Comparison of ENCODE assay signal across 8 mouse cellular contexts in the genomic region with DNA sequence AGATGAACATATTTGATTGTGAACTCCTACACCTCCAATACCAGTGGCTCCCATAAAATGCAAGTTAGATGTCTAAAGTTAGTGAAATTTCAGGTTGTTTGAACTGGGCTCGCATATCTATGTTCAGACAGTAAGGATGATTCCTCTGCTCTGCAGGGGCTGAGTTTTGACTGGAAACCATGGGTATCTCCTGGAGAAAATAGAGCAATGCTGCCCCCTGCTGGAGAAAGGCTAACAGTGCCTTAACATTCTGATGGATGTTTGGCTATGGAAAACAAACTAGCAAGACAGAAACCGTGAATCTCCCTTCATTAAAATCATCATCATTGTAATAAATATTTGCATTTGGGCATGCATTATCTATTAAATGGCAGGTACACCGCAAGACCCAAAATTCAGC.
DNase-seq lines count a peak whose midpoint lies in the region; ATAC-seq lines count a peak whose summit lies in the region.
"Had no signal": no experiment of that assay in that cellular context is flagged by ENCODE, and none has a peak within 500 bp of the region (broad histone marks: within the 10 kb centered on the region; RNA-seq: fewer than 3 reads in every experiment).

No protein-coding gene starts in this region.

- DNase-seq in R1 (ENCODE audit: low read depth, low spot score), result peak; percentile 67
- peak; percentile 59 for DNase-seq in cerebellum, adult 11-12 months
- DNase-seq in left cerebral cortex, postnatal 25 days (ENCODE audit: low spot score in 2 of 2), result peak; percentile 75 to 89
- peak; percentile 96 for DNase-seq in midbrain, embryonic 14.5 days
- DNase-seq in spleen, adult 12 weeks (ENCODE audit: low spot score), result peak; percentile 31

- no peaks in the 10 kb centered on the region for H3K27me3 ChIP-seq in midbrain, embryonic 14.5 days (ENCODE audit: control insufficient read depth, insufficient read depth, low read length)
- H3K27me3 ChIP-seq: liver, embryonic 15.5 days had no signal

- no peak overlapping the region for H3K4me3 ChIP-seq in midbrain, embryonic 14.5 days (replicated peaks; ENCODE audit: low read depth, low read length)
- H3K4me3 ChIP-seq: liver, embryonic 15.5 days had no signal

- ATAC-seq in frontal cortex, adult (ENCODE audit: low TSS enrichment), result peak; percentile 54
- peak; percentile 79 for ATAC-seq in inflammation-experienced regulatory T-cells, adult 6 months
- ATAC-seq in midbrain, embryonic 14.5 days (ENCODE audit: low FRiP score, low TSS enrichment), result peak; percentile 55; the same call in 1 of the 2 replicates

- no peak overlapping the region for H3K9ac ChIP-seq in midbrain, embryonic 14.5 days (replicated peaks; ENCODE audit: low read length)
- H3K9ac ChIP-seq: liver, embryonic 15.5 days had no signal

- H3K4me1 ChIP-seq in midbrain, embryonic 14.5 days (ENCODE audit: control insufficient read depth, insufficient read depth, low read length), result no peaks in the 10 kb centered on the region
- H3K4me1 ChIP-seq: liver, embryonic 15.5 days had no signal

- intact Hi-C loops in left cerebral cortex, postnatal 25 days (cut with DNase I), result loop anchor here (1.0 to 10.0 kb wide), 4 partner anchors 357 to 477 kb away; no protein-coding TSS in a partner anchor

- H3K27ac ChIP-seq in midbrain, embryonic 14.5 days (replicated peaks; ENCODE audit: low read depth, low read length), result no peak overlapping the region
- H3K27ac ChIP-seq: liver, embryonic 15.5 days had no signal

- H3K4me2 ChIP-seq in midbrain, embryonic 14.5 days (ENCODE audit: low read length), result no peak overlapping the region
- H3K4me2 ChIP-seq: liver, embryonic 15.5 days had no signal

- H3K36me3 ChIP-seq in midbrain, embryonic 14.5 days (ENCODE audit: control insufficient read depth, insufficient read depth, low read length), result no peaks in the 10 kb centered on the region
- H3K36me3 ChIP-seq: liver, embryonic 15.5 days had no signal

- WGBS in midbrain, embryonic 14.5 days, result 10% methylated on average over 3 of the region's 3 CpGs

- no peaks in the 10 kb centered on the region for H3K9me3 ChIP-seq in midbrain, embryonic 14.5 days (ENCODE audit: control insufficient read depth, low read length)
- H3K9me3 ChIP-seq: liver, embryonic 15.5 days had no signal

Comparison
In these comparisons a context has a peak if more than half of its experiments do, and no peak if none do; other contexts are left out.
1. DNase-seq: peak in every context shown above with its lines; median percentile 96 in midbrain, embryonic 14.5 days; 82 in left cerebral cortex, postnatal 25 days; 67 in R1; 59 in cerebellum, adult 11-12 months; 31 in spleen, adult 12 weeks.